Mouse (Mus musculus) neural tube, embryonic 15.5 days (tissue): ENCODE measurements at regions not wholly inside any gene's neighbourhood (a gene's known extent, or its start where the extent isn't known, plus 50 kb on each side); places are given as distances from the start of the nearest gene placed in this dataset.

Experiments used
- ATAC-seq: fragments of 200-750 bp; cut with Nextera tagmentation; 2 replicates; pipeline ENCODE4 v1.8.0; 2017; ENCODE audit warnings: mild to moderate bottlenecking, moderate TSS enrichment, moderate library complexity; ENCODE audit not compliant: low FRiP score
- H3K27ac ChIP-seq: fragments of 300-500 bp; sonication (generic); replicated peaks from 2 replicates; pipeline ENCODE4 v1.5.1; 2015; ENCODE audit warnings: mild to moderate bottlenecking, inconsistent platforms
- H3K27me3 ChIP-seq: fragments of 300-500 bp; sonication (generic); replicated peaks from 2 replicates; pipeline ENCODE4 v1.6.1; 2015; ENCODE audit warnings: inconsistent platforms
- H3K36me3 ChIP-seq: fragments of 300-500 bp; sonication (generic); 2 replicates; pipeline ENCODE4 v1.6.1; 2015; ENCODE audit warnings: inconsistent platforms
- H3K4me1 ChIP-seq: fragments of 300-500 bp; sonication (generic); 2 replicates; pipeline ENCODE4 v1.6.1; 2015; ENCODE audit warnings: inconsistent platforms
- H3K4me2 ChIP-seq: fragments of 300-500 bp; sonication (generic); 2 replicates; pipeline ENCODE4 v1.6.1; 2015; ENCODE audit warnings: inconsistent platforms, mild to moderate bottlenecking, moderate library complexity
- H3K4me3 ChIP-seq: fragments of 300-500 bp; sonication (generic); replicated peaks from 2 replicates; pipeline ENCODE4 v1.5.1; 2015; ENCODE audit warnings: mild to moderate bottlenecking, inconsistent platforms
- H3K9ac ChIP-seq: fragments of 300-500 bp; sonication (generic); replicated peaks from 2 replicates; pipeline ENCODE4 v1.6.1; 2015; ENCODE audit warnings: mild to moderate bottlenecking, inconsistent platforms
- H3K9me3 ChIP-seq: fragments of 300-500 bp; sonication (generic); replicated peaks from 2 replicates; pipeline ENCODE4 v1.6.1; 2016; ENCODE audit warnings: inconsistent platforms
- WGBS: fragments of 180-500 bp; shearing (Covaris S2); methylation state at CpG from one replicate; pipeline ENCODE4 v1.1.7; 2015; ENCODE audit warnings: mixed read lengths; 5-methylcytosine and 5-hydroxymethylcytosine counted together

DNA sequence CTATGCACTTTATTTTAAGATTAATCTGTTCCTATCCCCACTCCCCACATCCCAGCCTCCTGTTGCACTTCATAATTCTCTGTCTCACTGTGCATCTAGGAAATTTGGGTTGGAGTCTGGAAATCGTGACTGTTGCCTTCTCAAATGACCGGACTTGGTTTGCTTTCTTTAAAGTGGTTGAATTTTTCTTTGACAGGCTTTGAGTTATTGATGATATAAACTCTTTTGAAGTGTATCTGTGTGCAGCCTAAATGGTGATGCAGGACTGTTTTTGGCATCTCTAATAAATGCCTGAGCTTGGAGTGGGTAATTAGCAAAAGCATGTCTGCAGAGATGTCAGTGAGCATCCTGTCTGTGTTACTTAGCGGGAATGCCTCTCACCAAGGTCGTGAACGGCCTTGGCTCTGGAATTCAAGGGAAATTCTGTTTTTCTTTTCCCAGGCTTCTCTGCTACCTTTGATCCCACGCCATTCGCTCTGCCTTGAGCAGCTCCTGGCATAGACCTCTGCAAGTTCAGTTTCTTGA lies 292.8 kb upstream of the Igfbp3 start:
- no peak for ATAC-seq
- Histone ChIP-seq H3K36me3 (no peaks in the 10 kb centered on the region), H3K27ac (no peak overlapping the region), H3K9me3 (no peaks in the 10 kb centered on the region), H3K9ac (no peak overlapping the region), H3K4me2 (no peak overlapping the region), H3K27me3 (no peaks in the 10 kb centered on the region), H3K4me1 (no peaks in the 10 kb centered on the region), H3K4me3 (no peak overlapping the region)
- 73% methylated on average over 7 of the region's 7 CpGs for WGBS

DNA sequence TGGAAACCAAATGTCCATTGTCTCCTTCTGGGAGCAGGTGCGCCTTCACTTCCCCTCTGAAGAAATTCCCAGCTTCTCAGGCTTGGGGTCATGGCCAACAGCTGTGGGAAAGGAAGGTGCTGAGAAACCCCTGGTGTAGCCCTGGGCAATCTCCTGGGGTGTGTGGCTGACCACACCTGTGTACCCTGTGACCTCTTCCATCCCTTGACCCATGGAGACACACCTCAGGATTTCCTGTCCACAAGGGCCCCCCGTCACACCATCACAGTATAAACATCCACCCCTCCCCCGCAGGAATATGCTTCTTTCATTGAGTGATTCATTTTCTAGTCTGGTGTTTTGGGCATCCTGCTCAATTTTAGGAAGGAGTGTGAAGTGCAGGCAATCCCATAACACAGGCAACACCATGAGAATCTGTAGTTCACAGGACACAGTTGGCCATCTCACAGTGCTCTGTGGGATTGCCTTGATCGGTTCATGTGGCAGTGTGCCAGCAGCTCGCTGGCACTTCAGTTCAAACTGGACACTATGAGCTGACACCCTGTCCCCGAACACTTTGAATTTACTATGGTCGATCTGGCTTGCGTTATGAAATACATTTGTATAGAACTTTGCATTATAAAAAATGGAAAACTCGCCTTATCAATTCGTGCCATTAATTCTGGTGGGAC lies 291.1 kb upstream of the Igfbp3 start:
- no peak overlapping the region for H3K27ac ChIP-seq
- H3K9me3 ChIP-seq: no peaks in the 10 kb centered on the region
- no peaks in the 10 kb centered on the region for H3K27me3 ChIP-seq
- H3K4me2 ChIP-seq: no peak overlapping the region
- WGBS: 88% methylated on average over 10 of the region's 10 CpGs
- no peak overlapping the region for H3K9ac ChIP-seq
- H3K4me1 ChIP-seq: no peaks in the 10 kb centered on the region
- no peak for ATAC-seq
- no peaks in the 10 kb centered on the region for H3K36me3 ChIP-seq
- no peak overlapping the region for H3K4me3 ChIP-seq

DNA sequence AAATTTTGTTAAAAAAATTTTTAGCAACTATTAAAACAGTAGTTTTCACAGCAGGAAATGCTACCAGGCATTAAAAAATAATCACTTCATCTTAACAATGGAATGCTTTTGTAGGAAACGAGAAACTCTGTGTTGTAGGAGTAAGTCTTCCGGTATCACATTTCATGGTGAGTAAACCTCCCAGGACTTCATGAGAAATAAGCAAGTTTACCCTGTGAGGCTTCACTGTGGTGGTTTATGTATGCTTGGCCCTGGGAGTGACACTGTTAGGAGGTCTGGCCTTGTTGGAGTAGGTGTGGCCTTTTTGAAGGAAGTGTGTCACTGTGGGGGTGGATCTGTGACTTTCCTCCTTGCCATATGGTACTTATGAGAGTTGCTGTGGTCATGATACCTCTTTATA lies 289.0 kb upstream of the Igfbp3 start:
- H3K4me1 ChIP-seq: no peaks in the 10 kb centered on the region
- 91% methylated on average over 2 of the region's 2 CpGs for WGBS
- no peak overlapping the region for H3K4me3 ChIP-seq
- no peak overlapping the region for H3K9ac ChIP-seq
- H3K9me3 ChIP-seq: no peaks in the 10 kb centered on the region
- ATAC-seq: no peak
- H3K27ac ChIP-seq: no peak overlapping the region
- no peaks in the 10 kb centered on the region for H3K27me3 ChIP-seq
- no peak overlapping the region for H3K4me2 ChIP-seq
- H3K36me3 ChIP-seq: no peaks in the 10 kb centered on the region

DNA sequence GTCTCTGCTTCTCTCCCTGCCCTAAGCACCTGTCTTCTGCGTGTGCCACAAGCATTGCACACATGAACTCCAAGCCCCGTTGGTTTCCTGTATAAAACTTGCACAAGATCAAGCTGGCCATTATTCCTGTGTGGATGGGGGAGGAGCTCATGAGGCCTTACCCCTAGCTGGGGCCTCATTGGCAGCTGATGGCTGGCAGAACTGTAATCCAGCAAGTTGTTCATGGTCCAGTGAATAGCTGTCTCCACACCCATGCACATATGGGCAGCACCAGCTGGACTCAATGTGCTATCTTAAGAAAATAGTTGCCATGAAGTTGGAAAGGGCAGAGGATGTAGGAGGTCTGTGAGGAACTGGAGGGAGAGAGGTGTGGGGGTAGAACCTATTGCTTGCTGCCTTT lies 288.3 kb upstream of the Igfbp3 start:
- WGBS: 65% methylated on average over 2 of the region's 2 CpGs
- Histone ChIP-seq H3K4me2 (no peak overlapping the region), H3K27me3 (no peaks in the 10 kb centered on the region), H3K36me3 (no peaks in the 10 kb centered on the region), H3K9ac (no peak overlapping the region), H3K27ac (no peak overlapping the region), H3K4me3 (no peak overlapping the region), H3K9me3 (no peaks in the 10 kb centered on the region), H3K4me1 (no peaks in the 10 kb centered on the region)
- ATAC-seq: no peak

DNA sequence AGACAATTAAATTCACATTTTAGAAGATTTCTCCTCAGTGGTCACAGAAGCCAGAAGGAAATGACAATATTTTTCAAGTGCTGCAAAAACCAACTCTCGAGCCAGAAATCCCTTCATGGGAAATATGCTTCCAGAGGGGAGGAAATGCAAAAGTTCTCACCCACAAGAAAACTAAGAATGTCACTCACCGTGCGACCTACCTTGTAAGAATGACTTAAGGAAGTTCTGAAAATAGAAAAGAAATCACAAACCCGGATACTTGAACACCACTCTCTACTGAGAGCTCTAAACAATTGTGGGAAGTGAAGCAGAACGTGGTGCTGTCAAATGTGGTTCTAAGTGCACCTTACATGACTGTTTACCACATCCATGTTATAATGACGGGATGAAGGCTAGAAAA lies 284.1 kb upstream of the Igfbp3 start:
- Histone ChIP-seq H3K4me3 (no peak overlapping the region), H3K9me3 (no peaks in the 10 kb centered on the region), H3K27ac (no peak overlapping the region), H3K27me3 (no peaks in the 10 kb centered on the region), H3K36me3 (no peaks in the 10 kb centered on the region), H3K9ac (no peak overlapping the region), H3K4me1 (no peaks in the 10 kb centered on the region), H3K4me2 (no peak overlapping the region)
- ATAC-seq: no peak
- WGBS: 83% methylated on average over 6 of the region's 6 CpGs

DNA sequence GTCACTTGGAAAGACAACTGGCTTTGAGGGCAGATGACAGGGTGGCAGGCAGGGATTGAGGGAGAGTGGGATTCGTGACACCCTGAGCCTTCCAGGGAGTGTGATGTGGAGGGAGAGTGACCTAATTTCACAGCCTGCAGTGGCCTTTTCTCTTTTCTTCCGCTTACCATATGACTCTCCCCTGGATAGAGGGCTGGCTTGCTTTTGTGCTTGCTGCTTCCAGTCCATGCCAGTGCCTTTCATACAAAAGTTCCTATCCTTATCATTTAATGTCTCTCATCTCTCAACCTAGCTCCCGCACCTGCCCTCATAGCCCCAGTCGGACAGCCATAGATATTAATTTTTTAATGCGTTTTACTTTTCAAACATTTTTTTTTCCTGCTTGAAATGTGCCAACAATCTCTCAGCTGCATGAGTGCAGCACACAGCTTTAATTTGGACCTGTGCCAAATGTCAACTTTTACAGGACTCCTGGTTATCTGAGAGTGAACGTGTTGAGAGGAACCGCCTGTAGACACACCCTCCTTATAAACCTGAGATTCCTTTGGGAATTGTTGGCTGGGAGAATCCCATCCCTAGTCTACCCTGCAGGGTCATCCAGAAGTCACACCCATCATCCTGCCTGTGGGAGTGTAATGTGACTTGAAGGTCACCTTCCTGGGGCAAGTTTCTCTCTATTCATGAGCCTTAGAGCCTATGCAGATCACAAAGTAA lies 260.3 kb upstream of the Igfbp3 start:
- Histone ChIP-seq H3K27ac (no peak overlapping the region), H3K4me3 (no peak overlapping the region), H3K27me3 (no peaks in the 10 kb centered on the region), H3K9ac (no peak overlapping the region), H3K9me3 (no peaks in the 10 kb centered on the region), H3K4me2 (no peak overlapping the region), H3K4me1 (no peaks in the 10 kb centered on the region), H3K36me3 (no peaks in the 10 kb centered on the region)
- WGBS: 85% methylated on average over 7 of the region's 7 CpGs
- no peak for ATAC-seq

DNA sequence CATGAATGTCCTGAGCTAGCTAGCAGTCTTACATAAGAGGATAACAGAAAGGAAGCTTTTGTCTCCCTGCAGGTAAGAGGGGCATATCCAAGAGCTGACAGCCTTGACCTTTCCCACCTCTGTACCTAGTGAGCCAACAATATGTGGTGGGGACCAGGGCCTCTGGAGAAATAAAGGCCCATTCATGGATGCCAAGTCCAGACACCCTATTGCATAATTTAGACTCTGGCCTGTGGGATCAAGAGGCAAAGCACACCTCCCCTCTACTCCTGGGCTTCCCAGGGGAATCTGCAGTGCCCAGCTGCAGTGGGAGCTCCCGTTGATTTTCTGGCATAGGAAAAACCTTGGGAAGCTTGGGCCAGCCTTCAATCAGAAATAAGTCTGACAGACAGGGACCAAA lies 251.8 kb upstream of the Igfbp3 start:
- no peak overlapping the region for H3K4me3 ChIP-seq
- 72% methylated on average over 1 of the region's 1 CpGs for whole genome bisulfite sequencing
- no peak for ATAC-seq
- no peak overlapping the region for H3K27ac ChIP-seq
- no peak overlapping the region for H3K4me2 ChIP-seq
- H3K9ac ChIP-seq: no peak overlapping the region
- H3K4me1 ChIP-seq: no peaks in the 10 kb centered on the region
- H3K27me3 ChIP-seq: no peaks in the 10 kb centered on the region
- no peaks in the 10 kb centered on the region for H3K36me3 ChIP-seq
- H3K9me3 ChIP-seq: no peaks in the 10 kb centered on the region

DNA sequence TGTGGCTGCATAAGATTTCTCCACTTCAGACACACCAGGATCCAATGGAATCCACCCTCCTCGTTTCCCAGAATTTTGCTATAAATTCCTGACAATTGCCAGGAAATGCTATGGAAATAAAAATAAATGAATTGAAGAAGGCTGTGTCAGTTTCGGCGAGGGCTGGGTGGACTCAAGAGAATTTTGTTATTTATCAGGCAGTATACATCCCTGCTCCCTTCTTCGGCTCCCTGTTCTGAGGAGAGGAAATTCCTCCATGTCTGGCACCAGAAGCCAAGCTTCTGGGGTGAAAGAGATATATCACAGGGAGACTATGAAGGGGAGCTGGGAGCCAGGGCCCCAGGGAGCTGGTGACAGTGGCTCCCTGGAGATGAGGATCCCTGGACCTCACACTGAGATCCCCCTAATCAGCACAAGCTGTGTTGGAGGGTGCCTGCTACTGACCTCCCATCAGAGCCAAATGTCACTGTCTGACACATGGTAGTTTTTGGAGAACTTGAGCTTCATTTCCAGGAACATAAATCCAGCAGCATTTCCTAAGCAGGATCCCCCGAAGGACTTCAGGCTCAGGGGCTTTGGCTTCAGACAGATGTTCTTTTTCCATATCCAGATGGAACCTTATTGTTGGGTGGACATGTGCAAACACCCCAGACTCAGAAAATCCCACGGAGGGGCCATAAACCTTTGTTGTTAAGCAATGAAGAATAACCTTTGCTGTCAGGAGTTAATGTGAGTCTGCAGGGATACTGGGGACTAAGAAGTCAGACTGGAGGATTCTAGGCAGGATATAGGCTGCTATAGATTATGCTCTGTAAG lies 248.4 kb upstream of the Igfbp3 start:
- Histone ChIP-seq H3K4me1 (no peaks in the 10 kb centered on the region), H3K27me3 (no peaks in the 10 kb centered on the region), H3K9me3 (no peaks in the 10 kb centered on the region), H3K9ac (no peak overlapping the region), H3K4me3 (no peak overlapping the region), H3K4me2 (no peak overlapping the region), H3K36me3 (no peaks in the 10 kb centered on the region), H3K27ac (no peak overlapping the region)
- WGBS: 64% methylated on average over 6 of the region's 6 CpGs
- no peak for ATAC-seq

DNA sequence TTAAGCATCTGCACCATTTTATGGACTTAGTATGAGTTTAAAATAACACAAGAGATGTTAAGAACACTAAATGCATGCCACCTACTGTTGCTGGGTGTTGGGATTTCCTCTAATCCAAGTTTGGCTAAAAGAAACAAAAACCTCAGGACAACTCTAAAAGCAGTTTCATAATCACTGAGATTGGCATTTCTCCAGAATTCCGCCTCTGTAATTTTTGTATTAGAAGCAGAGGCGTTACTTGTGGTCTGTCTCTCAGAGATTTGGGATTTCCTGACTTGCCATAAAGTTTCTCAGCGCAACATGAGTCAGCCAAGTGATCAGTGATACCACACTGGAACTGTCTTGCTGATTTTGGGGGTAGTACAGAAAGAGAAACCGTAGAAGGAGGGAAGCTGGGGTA lies 238.0 kb upstream of the Igfbp3 start:
- Histone ChIP-seq H3K4me3 (no peak overlapping the region), H3K36me3 (no peaks in the 10 kb centered on the region), H3K4me1 (no peaks in the 10 kb centered on the region), H3K27ac (no peak overlapping the region), H3K9me3 (no peaks in the 10 kb centered on the region), H3K27me3 (no peaks in the 10 kb centered on the region), H3K4me2 (no peak overlapping the region), H3K9ac (no peak overlapping the region)
- 88% methylated on average over 4 of the region's 4 CpGs for WGBS
- no peak for ATAC-seq

DNA sequence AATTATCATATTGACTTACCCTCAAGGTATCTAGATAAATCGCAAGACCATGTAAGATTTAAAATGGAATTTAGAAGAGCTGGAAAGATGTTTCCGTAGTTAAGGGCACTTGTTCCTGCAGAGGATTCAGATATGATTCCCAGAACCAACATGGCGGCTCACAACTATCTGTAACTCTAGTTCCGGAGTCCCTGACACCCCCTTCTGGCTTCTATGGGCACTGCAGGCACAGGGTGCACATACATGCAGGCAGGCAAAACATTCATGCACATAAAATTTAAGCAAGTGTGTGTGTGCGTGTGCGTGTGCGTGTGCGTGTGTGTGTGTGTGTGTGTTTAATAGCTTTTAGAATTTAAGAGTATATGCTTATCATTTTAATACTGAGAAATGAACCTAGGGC lies 230.8 kb upstream of the Igfbp3 start:
- Histone ChIP-seq H3K9me3 (no peaks in the 10 kb centered on the region), H3K9ac (no peak overlapping the region), H3K27ac (no peak overlapping the region), H3K36me3 (no peaks in the 10 kb centered on the region), H3K4me2 (no peak overlapping the region), H3K4me1 (no peaks in the 10 kb centered on the region), H3K27me3 (no peaks in the 10 kb centered on the region), H3K4me3 (no peak overlapping the region)
- 96% methylated on average over 8 of the region's 8 CpGs for WGBS
- ATAC-seq: no peak

DNA sequence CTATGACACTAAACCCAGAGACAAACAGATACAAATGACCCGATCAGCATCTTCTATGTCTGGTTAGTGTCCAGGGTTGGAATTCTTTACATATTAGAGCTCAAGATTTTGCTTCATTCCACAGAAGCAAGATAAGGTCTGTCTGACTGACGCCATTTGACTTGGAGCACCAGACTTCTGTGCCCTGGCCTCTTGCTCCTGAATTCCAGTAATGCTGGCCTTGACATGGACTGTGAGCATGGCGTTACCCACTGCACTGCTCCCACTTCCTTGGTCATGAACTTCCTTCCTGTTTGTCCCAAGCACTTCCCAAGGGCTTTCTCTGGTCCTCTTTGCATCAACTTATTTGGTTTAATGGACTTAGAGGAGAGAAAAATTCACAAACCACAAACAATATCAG lies 225.6 kb upstream of the Igfbp3 start:
- Histone ChIP-seq H3K9me3 (no peaks in the 10 kb centered on the region), H3K9ac (no peak overlapping the region), H3K4me2 (no peak overlapping the region), H3K36me3 (no peaks in the 10 kb centered on the region), H3K4me1 (no peaks in the 10 kb centered on the region), H3K27me3 (no peaks in the 10 kb centered on the region), H3K4me3 (no peak overlapping the region), H3K27ac (no peak overlapping the region)
- ATAC-seq: no peak
- 85% methylated on average over 3 of the region's 3 CpGs for WGBS

DNA sequence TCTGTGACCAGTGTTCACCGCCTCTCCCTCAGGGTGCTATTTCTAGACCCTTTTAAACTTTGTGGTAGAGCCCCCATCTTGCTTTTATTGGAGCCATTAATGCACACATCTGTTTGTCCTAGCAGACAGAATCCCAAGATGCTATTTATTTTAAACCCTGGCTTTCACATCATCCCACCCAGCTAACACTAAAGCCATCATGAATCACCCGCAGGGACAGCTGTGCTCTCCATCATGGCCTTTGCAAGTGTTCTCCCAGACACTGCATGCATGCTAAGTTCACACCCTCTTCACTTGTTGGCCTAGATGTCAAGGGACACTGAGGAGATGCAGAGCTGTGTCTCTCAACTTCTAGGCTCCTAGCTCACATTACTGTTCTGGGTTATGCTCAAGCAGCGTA lies 220.9 kb upstream of the Igfbp3 start:
- WGBS: 92% methylated on average over 3 of the region's 3 CpGs
- Histone ChIP-seq H3K27ac (no peak overlapping the region), H3K36me3 (no peaks in the 10 kb centered on the region), H3K4me1 (no peaks in the 10 kb centered on the region), H3K4me2 (no peak overlapping the region), H3K4me3 (no peak overlapping the region), H3K9me3 (no peaks in the 10 kb centered on the region), H3K9ac (no peak overlapping the region), H3K27me3 (no peaks in the 10 kb centered on the region)
- no peak for ATAC-seq
